Mouse (Mus musculus) kidney, postnatal 14 days (tissue): ENCODE results near the gene Slc52a3.
A peak's percentile ranks its signal among the peaks of the same experiment; 100 is the strongest.

ENCODE experiments used
- DNase-seq: peaks from one replicate; pipeline ENCODE4 v3.0.0; 2022; ENCODE audit warnings: mixed read lengths

Slc52a3 gene

GRCm38 (mm10) chr2:151973595-151974562 is 22.4 kb upstream of the Slc52a3 start:
- DNase-seq = peak; percentile 83

GRCm38 (mm10) chr2:151975295-151975694 is 21.0 kb upstream of the Slc52a3 start:
- DNase-seq = no peak

- DNase-seq = peak; percentile 81
Observed at GRCm38 (mm10) chr2:151976067-151976466, 20.2 kb upstream of the Slc52a3 start.

- no peak for DNase-seq
Observed at GRCm38 (mm10) chr2:151977689-151978440, 18.4 kb upstream of the Slc52a3 start.

- DNase-seq = peak; percentile 53
Observed at GRCm38 (mm10) chr2:151978494-151978893, 17.8 kb upstream of the Slc52a3 start.

GRCm38 (mm10) chr2:151979470-151980354 is 16.6 kb upstream of the Slc52a3 start, which contains the start of gene Fam110a:
Gene Fam110a (minus strand): TSS chr2:151980219.
- DNase-seq = peak; percentile 96

GRCm38 (mm10) chr2:151980355-151980693 is 16.0 kb upstream of the Slc52a3 start:
- DNase-seq = no peak

- no peak for DNase-seq
Observed at GRCm38 (mm10) chr2:151981268-151981667, 15.0 kb upstream of the Slc52a3 start.

GRCm38 (mm10) chr2:151982476-151982875 is 13.8 kb upstream of the Slc52a3 start:
- DNase-seq = no peak

- no peak for DNase-seq
Observed at GRCm38 (mm10) chr2:151984019-151984418, 12.3 kb upstream of the Slc52a3 start.

- DNase-seq = no peak
Observed at GRCm38 (mm10) chr2:151985426-151986172, 10.7 kb upstream of the Slc52a3 start.

GRCm38 (mm10) chr2:151986958-151987357 is 9.4 kb upstream of the Slc52a3 start:
- no peak for DNase-seq

GRCm38 (mm10) chr2:151988978-151989377 is 7.3 kb upstream of the Slc52a3 start:
- no peak for DNase-seq

- no peak for DNase-seq
Observed at GRCm38 (mm10) chr2:151990985-151991394, 5.3 kb upstream of the Slc52a3 start.

- DNase-seq = no peak
Observed at GRCm38 (mm10) chr2:151991446-151991845, 4.9 kb upstream of the Slc52a3 start.

GRCm38 (mm10) chr2:151994350-151995122 is 1.8 kb upstream of the Slc52a3 start:
- DNase-seq = peak; percentile 79

- peak; percentile 65 for DNase-seq
Observed at GRCm38 (mm10) chr2:151997190-151997575, 872 bp downstream of the Slc52a3 start.

GRCm38 (mm10) chr2:151997776-151998504 is 1.6 kb downstream of the Slc52a3 start:
- DNase-seq = no peak

GRCm38 (mm10) chr2:151998505-151998899 is 2.2 kb downstream of the Slc52a3 start:
- peak; percentile 23 for DNase-seq

- DNase-seq = no peak
Observed at GRCm38 (mm10) chr2:151998932-151999331, 2.6 kb downstream of the Slc52a3 start.
